Mouse (Mus musculus) forebrain, embryonic 11.5 days (tissue): ENCODE results near the gene Baiap2. TPM values are rescaled to one million over a fixed set of nuclear protein-coding genes. Genes with fewer than 3 reads are reported as not detected.

Experiments
- ATAC-seq: fragments of 200-750 bp; cut with Nextera tagmentation; replicated peaks from 2 replicates; pipeline ENCODE4 v1.8.0; 2017; ENCODE audit warnings: moderate TSS enrichment; ENCODE audit not compliant: low FRiP score
- DNase-seq: peaks from one replicate; pipeline ENCODE4 v3.0.0-alpha.2; 2017; ENCODE audit warnings: low spot score
- H3K27ac ChIP-seq: fragments of 300-500 bp; sonication (generic); 2 replicates; pipeline ENCODE4 v1.5.1; 2014; ENCODE audit warnings: low read depth, low read length
- H3K27me3 ChIP-seq: fragments of 300-500 bp; sonication (generic); 2 replicates; pipeline ENCODE4 v1.6.1; 2014; ENCODE audit warnings: mild to moderate bottlenecking, low read length, mixed read lengths; ENCODE audit not compliant: control insufficient read depth, insufficient read depth
- H3K36me3 ChIP-seq: fragments of 300-500 bp; sonication (generic); 2 replicates; pipeline ENCODE4 v1.6.1; 2014; ENCODE audit warnings: mild to moderate bottlenecking, low read length, moderate library complexity, mixed read lengths; ENCODE audit not compliant: control insufficient read depth, insufficient read depth
- H3K4me1 ChIP-seq: fragments of 300-500 bp; sonication (generic); replicated peaks from 2 replicates; pipeline ENCODE4 v1.6.1; 2014; ENCODE audit warnings: low read length, mixed read lengths; ENCODE audit not compliant: control insufficient read depth, insufficient read depth
- H3K4me2 ChIP-seq: fragments of 300-500 bp; sonication (generic); 2 replicates; pipeline ENCODE4 v1.6.1; 2014; ENCODE audit warnings: low read depth, mild to moderate bottlenecking, low read length, moderate library complexity, mixed read lengths; ENCODE audit not compliant: severe bottlenecking
- H3K4me3 ChIP-seq: fragments of 300-500 bp; sonication (generic); 2 replicates; pipeline ENCODE4 v1.5.1; 2014; ENCODE audit warnings: low read depth, low read length
- H3K9ac ChIP-seq: fragments of 300-500 bp; sonication (generic); 2 replicates; pipeline ENCODE4 v1.6.1; 2014; ENCODE audit warnings: low read length
- H3K9me3 ChIP-seq: fragments of 300-500 bp; sonication (generic); 2 replicates; pipeline ENCODE4 v1.6.1; 2016; ENCODE audit warnings: low read length, mixed read lengths; ENCODE audit not compliant: control insufficient read depth
- WGBS: fragments of 180-500 bp; shearing (Covaris S2); extraction: QIAGEN DNeasy Blood & Tissue Kit; methylation state at CpG from one replicate; pipeline ENCODE4 v1.1.7; 2014; 5-methylcytosine and 5-hydroxymethylcytosine counted together
- polyA plus RNA-seq: library from polyadenylated mRNA; unstranded; fragments of >200 nt; fragmentation: Nextera tagmentation; extraction: Ambion mirVana; gene quantifications from 2 replicates; pipeline ENCODE4 v1.2.1, GENCODE M21; 2014

Gene Baiap2
- polyA plus RNA-seq, 1 experiment from 2014 or later: 10.4 TPM

DNA sequence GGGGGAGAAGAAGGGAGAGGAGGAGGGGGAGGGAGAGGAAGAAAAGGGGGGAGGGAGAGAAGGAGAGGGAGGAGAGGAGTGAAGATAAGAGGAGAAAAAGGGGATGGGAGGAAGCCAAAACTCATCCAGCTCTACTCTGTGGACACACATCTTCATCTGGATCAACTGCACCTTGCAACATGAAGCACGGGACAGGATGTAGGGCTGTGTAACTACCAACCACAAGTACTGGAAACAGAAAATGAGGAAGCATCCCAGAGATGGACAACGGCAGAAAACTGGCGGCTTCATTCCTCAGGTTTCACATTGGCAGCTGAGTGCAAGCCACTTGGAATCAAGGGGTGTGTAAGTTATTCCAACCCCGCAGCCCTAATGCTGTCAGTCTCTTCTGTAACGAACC, 92.2 kb downstream of the Baiap2 start:
- 75% methylated on average over 5 of the region's 5 CpGs for WGBS
- no peak for DNase-seq
- no peaks in the 10 kb centered on the region for H3K9me3 ChIP-seq
- no peaks in the 10 kb centered on the region for H3K27me3 ChIP-seq
- H3K4me1 ChIP-seq: 0 out of 2 replicates have a peak, but pooled peaks cover 2% of the 10 kb centered on the region
- no peak overlapping the region for H3K9ac ChIP-seq
- H3K4me3 ChIP-seq: no peak overlapping the region
- no peak overlapping the region for H3K4me2 ChIP-seq
- H3K27ac ChIP-seq: no peak overlapping the region
- ATAC-seq: no peak
- H3K36me3 ChIP-seq: no peaks in the 10 kb centered on the region

DNA sequence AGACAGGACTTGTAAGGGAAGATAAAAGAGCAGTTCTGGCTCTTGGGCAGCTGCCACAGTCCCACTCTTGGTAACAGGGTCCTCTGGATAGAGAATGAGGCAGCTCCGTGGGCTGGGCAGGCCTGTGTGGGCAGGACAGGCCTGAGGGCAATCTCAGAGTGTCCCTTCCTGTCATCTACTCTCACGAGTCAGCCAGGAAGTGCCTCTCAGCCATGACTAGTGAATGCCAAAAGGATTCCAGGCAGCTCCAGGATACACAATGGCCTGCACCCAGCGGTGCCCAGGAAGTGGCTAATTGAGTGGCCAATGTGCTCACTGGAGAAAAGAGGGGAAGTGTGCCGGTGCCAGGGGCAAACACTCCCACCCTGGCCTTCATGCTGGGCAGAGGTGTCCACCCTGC, 97.0 kb downstream of the Baiap2 start:
- Histone ChIP-seq H3K9ac (no peak overlapping the region), H3K4me1 (no peaks in the 10 kb centered on the region), H3K27me3 (no peaks in the 10 kb centered on the region), H3K36me3 (no peaks in the 10 kb centered on the region), H3K4me3 (no peak overlapping the region), H3K4me2 (no peak overlapping the region), H3K9me3 (no peaks in the 10 kb centered on the region), H3K27ac (no peak overlapping the region)
- 46% methylated on average over 4 of the region's 4 CpGs for WGBS
- no peak for DNase-seq
- no peak for ATAC-seq

DNA sequence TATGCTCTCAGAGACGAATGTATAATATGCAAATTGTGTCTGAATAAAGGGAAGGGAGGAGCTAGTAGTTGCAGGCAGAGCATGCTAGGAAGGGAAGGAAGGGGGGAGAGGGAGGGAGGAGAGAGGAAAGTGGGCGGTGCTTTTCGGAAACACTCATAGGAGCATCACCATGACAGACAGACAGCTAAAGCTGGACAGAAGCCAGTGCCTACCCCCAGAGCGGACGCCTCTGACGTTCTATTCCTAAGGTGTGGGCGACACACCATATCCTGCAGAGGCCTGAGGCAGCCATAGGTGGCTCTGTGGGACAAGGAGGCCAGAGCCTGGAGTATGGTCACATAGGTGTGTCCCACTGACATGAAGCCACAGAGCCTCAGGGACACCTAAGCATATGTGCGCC, 97.9 kb downstream of the Baiap2 start:
- no peaks in the 10 kb centered on the region for H3K4me1 ChIP-seq
- no peak overlapping the region for H3K27ac ChIP-seq
- DNase-seq (no peak), ATAC-seq (no peak)
- no peak overlapping the region for H3K4me3 ChIP-seq
- H3K36me3 ChIP-seq: no peaks in the 10 kb centered on the region
- WGBS: 78% methylated on average over 8 of the region's 8 CpGs
- H3K27me3 ChIP-seq: no peaks in the 10 kb centered on the region
- H3K9ac ChIP-seq: no peak overlapping the region
- no peaks in the 10 kb centered on the region for H3K9me3 ChIP-seq
- H3K4me2 ChIP-seq: no peak overlapping the region

DNA sequence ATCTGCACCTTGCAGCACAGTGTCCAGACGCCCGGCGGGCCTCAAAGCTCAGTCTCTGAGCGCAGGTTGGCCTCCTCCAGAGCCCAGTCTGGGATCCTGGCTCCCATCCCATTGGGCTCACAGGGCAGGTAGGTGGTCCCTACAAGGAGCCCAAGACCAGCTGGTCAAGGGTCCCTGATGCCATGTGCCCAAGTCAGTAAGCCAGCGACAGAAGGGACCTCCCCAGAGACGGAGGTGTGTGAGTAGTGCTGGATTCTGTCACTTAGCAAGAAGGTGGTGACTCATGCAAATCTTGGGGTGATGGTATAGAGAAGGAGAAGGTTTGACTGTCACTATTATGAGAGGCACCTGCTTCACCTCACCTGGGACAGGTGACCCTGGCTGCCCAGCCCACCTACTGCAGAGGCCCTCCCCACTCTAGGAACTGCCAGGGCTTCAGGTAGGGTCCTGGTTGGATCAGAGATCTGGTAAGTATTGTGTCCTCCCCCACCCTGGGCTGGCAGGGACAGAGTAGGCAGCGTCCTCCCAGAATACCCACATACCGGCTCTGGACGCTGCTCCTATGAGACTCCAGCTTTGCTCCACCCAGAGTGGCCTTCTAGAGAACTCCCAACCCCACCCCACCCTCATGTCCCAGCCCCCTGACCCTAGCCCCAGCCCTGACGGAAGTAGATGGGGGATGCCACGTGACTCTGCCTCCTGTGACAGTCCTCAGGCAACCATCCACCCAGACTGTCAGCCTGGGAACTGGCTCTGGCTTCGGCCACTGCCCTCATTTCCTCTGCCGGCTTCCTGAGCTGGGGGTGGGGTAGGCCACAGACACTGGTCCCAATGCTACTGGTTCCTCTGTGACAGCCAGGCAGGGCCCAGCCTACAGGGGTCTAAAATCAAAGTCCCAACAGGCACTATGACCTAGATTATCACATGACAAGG, 98.9 kb downstream of the Baiap2 start:
- no peak overlapping the region for H3K4me3 ChIP-seq
- H3K36me3 ChIP-seq: no peaks in the 10 kb centered on the region
- WGBS: 72% methylated on average over 13 of the region's 13 CpGs
- H3K9me3 ChIP-seq: no peaks in the 10 kb centered on the region
- ATAC-seq: no peak
- H3K9ac ChIP-seq: no peak overlapping the region
- no peak overlapping the region for H3K4me2 ChIP-seq
- H3K27ac ChIP-seq: no peak overlapping the region
- H3K4me1 ChIP-seq: peaks cover 8% of the 10 kb centered on the region
- no peak for DNase-seq
- no peaks in the 10 kb centered on the region; the same call in 1 of the 2 replicates for H3K27me3 ChIP-seq

DNA sequence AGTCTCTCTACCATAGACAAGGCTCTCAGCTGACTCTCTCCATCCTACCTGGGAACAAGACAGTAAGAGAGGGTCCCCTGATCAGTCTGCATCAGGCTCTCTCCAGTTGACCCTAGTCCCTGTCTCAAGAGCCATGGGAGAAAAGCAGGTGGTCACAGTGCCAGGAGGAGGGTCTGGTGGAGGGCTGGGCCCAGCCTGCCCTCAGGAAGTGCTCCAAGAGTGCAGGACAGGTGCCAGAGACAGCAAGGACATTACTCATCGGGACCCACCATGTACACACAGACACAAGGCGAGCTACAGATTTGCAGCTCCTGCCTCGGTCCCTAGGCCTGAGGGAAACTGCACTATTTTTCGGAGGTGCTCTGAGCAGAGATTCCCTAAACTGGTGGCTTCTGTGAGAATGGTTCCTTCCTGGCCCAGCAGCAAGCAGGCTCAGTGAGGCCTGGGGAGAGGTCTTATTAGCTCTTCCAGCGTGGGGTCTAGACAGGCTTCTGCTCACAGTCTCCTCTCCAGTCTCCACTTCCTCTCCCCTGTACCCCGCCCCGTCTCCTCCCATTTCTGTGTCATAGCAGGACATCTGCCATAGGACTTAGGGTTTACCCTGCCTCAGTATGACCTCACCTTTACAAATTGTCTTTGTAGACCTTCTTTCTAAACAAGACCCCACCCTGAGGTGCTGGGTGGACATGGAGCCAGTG, 99.7 kb downstream of the Baiap2 start:
- H3K36me3 ChIP-seq: no peaks in the 10 kb centered on the region
- H3K4me3 ChIP-seq: no peak overlapping the region
- H3K27ac ChIP-seq: no peak overlapping the region
- DNase-seq (no peak), ATAC-seq (no peak)
- H3K9ac ChIP-seq: no peak overlapping the region
- peaks cover 10% of the 10 kb centered on the region for H3K4me1 ChIP-seq
- 81% methylated on average over 7 of the region's 7 CpGs for WGBS
- H3K4me2 ChIP-seq: no peak overlapping the region
- H3K9me3 ChIP-seq: no peaks in the 10 kb centered on the region
- H3K27me3 ChIP-seq: no peaks in the 10 kb centered on the region; the same call in 1 of the 2 replicates

DNA sequence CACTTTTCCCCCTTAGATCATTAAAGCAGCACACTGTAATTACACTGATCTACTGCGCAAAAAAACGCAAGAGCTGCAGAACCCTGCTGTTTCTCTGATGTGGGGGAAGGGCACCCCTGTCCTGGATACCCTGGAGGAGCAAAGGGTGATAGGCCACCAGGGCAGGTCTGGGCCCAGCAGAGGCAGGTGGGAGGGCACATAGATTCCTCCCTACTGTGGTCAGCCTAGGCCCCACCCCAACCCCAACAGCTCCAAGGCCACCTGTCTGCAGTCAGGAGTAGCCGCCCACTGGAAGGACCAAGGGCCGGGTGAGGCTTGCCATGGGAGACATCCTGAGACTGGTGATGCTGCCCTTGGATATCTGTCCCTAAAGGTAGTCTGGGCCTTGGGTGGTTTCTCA, 102.8 kb downstream of the Baiap2 start:
- Histone ChIP-seq H3K4me3 (no peak overlapping the region), H3K36me3 (no peaks in the 10 kb centered on the region), H3K9me3 (no peaks in the 10 kb centered on the region), H3K27me3 (peaks cover 14% of the 10 kb centered on the region), H3K4me1 (peaks cover 18% of the 10 kb centered on the region), H3K4me2 (no peak overlapping the region), H3K9ac (no peak overlapping the region), H3K27ac (no peak overlapping the region)
- DNase-seq (no peak), ATAC-seq (no peak)
- WGBS: 70% methylated on average over 4 of the region's 4 CpGs

DNA sequence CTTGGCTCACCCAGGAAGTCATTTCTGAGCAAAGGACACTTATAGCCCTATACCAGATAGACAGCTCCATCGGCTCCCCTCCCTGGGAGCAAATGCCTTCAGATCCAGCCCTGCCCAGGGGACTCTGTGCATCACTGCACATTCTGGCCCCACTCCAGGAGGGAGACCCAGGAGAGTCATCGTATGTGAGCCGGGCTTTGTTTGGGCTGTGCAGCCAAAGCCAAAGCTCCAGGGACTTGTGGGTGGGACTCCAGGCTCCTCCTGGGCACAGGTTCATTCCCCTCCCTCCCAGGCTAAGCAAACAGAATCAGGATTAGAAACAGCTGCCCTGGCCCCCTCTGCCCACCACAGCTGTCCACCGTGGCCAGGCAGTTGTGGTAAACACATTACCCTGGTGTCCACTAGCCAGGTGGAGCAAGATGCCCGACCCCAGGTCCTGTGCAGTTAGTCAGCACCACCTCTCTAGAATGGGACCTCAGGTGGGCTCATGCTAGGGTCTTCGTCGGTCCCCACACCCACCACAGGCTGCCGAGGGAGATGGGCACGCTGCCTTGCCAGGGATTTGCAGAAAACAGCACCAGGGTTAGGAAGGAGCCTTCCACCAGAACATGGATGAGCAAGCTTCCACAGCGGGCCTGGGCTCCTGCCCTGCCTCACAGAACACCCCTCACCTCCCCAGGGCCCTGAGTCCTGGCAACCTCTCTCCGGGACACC, 103.4 kb downstream of the Baiap2 start:
- H3K4me2 ChIP-seq: peak overlapping the region; percentile 97
- H3K36me3 ChIP-seq: no peaks in the 10 kb centered on the region
- H3K9ac ChIP-seq: peak overlapping the region; percentile 87
- no peak for ATAC-seq
- 44% methylated on average over 11 of the region's 11 CpGs for WGBS
- no peaks in the 10 kb centered on the region for H3K9me3 ChIP-seq
- no peak overlapping the region for H3K27ac ChIP-seq
- peaks cover 18% of the 10 kb centered on the region for H3K4me1 ChIP-seq
- peaks cover 14% of the 10 kb centered on the region for H3K27me3 ChIP-seq
- H3K4me3 ChIP-seq: peak overlapping the region; percentile 64
- no peak for DNase-seq

DNA sequence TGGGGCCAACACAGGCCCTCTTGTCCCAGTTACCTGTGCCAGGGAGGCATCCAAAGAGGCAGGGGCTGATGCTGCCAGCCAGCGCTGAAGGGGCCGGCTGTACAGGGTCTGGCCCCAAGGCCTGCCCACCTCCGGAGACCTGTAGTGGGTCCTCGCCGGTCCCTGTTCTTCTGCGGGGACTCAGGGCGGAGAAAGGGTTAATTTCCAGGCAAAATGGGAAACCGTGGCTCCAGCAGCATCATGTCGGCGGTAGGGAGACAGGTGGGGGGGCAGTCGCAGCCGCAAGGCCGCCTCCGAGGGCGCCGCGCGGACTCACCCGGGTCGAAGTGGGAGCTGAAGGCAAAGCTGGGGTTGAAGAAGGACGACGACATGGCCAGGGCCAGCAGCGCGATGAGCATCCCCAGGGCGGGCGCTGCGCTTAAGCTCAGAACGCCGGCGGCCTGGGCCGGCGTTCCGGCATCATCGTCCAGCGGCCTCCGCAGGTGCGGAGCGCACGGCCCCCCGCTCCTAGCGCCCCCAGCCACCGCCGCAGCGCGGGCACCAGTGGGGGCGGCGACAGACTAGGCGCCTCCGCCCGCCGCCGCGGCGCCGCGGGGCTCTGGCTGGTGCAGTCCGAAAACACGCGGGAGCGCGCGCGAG, 104.1 kb downstream of the Baiap2 start, which contains the start of gene Aatk:
TSS of gene Aatk (minus strand) at position 615 of the 639 bp plus-strand sequence.
- Histone ChIP-seq H3K4me3 (peak within 1 kb of the TSS; percentile 64), H3K4me2 (peak within 1 kb of the TSS; percentile 97), H3K27me3 (peaks cover 14% of the 10 kb centered on the region), H3K9me3 (no peaks in the 10 kb centered on the region), H3K27ac (0 out of 2 replicates have a peak within 1 kb of the TSS, but pooled peaks have one; percentile 12), H3K36me3 (no peaks in the 10 kb centered on the region), H3K4me1 (peaks cover 18% of the 10 kb centered on the region), H3K9ac (peak within 1 kb of the TSS; percentile 87)
- DNase-seq: peak; percentile 77
- ATAC-seq: no peak; the same call in 1 of the 2 replicates
- WGBS: under 1% methylated on average over 53 of the region's 63 CpGs
